Mouse (Mus musculus) adrenal gland, postnatal 25 days (tissue): ENCODE measurements at regions not wholly inside any gene's neighbourhood (a gene's known extent, or its start where the extent isn't known, plus 50 kb on each side); places are given as distances from the start of the nearest gene placed in this dataset.

Source experiments
- DNase-seq: peaks from one replicate; pipeline ENCODE4 v3.0.0; 2021; ENCODE audit warnings: mixed read lengths

DNA sequence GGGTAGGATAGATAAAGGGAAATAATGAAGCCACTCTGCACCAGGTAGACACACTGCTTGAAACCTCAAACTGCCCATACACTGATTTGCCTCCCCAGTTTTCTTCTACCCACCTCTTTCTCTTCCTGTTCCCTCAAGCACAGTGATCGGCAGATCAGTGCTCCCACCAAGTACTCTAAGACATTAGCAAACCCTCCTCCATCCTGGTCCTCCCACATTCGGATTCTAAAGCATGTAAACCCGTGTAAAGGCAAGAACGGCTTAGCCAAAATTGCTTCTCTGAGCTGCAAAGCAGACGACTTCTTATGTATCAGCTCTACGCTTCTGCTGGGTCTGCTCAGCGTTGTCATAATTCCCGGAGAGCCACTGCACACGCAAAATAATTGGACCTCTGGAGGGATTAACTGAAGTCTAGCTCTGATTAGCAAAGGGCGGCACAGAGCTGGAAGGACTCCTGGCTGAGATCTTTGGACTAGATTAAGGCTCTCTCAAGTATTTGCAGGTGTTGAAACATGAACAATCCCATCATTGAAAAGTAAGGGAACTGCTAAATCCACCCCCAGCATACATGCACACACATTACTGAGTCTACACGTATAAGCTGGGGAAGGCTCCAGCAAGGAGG is 67.2 kb downstream of the Mtx3 start:
- DNase-seq = no peak

DNA sequence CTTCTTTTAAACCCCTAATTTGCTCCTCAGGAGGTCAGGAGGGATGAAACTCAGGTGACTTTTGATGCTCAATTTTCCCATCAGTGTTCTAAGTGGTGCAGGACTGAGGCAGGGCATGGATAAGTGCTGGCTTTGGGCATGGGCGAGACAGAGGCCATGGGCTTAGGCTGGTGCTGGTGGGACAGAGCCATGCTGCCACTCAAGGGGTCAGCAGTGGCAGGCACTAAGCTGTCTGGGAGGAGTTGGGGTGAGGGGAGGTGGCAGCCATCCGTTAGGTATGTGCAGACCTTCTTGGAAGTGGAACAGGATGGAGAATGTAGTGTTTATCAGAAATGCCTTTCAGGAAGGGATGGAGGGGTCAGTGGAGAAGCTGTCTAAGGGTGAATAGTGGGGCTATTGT is 68.1 kb downstream of the Mtx3 start:
- DNase-seq = no peak

DNA sequence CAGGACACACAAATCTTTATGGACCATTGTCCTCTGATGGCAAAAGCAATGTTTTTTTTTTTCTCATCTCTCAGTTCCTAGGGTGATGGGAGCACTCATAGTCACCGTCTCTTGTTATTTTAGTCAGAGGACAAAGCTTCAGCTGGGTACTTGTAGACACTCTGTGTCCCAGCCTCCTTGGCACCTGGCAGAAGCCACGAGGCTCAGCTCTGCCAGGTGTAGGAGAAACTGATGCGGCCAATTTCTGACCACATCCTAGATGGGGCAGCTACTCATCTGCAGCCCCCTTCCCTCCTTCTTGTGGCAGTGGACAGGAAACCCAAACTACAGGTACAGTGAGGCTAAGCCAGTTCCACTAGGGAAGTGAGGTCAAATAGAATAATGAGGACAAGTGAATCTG is 70.1 kb downstream of the Mtx3 start:
- DNase-seq = no peak

DNA sequence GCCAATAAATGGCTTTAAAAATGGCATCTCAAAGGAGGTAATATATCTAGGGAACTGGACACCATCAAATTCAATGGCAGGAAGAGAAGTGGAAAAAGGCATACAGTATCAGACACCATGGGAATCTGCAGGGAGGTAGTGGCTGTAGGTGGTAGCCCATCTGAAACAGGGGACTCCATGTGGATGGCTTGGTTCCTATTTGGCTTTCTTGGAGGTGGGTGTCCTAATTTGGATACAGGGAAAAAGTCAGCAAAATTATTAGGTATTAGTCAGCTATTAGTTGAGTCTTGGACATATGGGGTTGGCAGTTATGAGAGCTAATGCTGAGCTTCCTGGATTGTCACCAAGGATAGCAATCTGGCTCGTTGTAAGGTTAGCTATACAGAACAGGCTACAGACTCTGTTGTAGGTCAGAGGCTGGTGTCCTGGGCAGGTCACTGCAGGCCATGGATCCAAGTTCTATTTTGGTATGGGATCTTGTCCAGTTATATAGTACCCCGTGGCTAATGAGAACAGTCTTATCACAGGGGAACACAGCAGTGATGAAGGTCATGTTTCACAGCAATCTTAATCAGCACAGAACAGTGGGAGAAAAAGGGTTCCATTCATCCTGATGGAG is 70.8 kb downstream of the Mtx3 start:
- DNase-seq = no peak

DNA sequence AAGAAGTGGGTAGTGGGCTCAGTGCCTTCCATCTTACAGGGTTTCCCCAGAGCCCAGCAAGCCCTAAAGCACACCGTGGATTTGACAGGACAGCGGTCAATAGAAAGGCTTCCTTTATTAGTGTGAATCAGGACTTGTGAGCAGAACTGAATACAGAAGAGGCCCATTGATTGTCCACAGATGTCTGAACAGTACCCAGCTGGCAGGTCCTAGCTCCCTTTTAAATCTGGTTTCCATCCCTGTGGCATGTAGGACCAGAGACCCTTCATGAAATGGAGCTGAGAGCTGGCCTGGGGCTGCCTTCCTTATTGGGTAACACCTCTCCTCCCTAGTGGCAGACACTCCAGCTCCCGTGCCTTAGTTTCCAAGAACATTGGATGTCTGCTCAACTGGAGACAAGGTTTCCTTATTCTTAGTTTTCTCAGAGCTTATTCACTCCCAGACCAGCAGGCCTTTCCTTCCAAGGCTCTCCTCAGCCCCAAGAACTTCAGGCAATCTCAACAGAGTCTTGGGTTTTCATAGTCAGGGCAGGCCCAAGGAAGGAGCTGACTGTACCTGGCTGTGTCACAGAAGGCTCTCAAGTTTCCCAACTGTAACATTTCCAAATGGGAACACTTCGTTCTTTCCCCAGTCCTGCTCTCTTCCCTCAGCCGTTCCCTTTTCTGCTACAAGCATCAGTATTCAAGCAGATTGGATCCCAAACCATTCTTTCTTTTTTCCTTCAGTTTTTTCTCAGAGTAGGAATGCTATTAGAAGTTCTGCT is 71.6 kb downstream of the Mtx3 start:
- DNase-seq = no peak

DNA sequence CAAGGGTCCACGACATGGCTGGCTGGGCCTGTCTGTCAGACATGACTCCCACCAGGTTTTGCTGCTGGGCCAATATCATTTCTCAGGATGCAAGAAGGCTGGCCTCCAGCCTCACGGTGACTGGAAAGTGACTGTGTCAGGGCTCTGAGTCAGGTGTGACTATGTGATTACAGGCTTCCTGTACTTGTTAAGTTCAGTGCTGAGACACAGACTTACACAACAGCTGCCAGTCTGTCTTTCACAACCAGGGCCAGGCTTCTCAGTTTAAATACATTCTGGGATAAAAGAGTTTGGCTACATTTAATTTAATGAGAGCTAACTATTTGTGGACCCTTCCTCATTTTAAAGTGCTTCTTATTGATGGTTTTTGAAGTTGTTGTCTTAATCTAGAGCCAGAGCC is 75.3 kb downstream of the Mtx3 start:
- no peak for DNase-seq

DNA sequence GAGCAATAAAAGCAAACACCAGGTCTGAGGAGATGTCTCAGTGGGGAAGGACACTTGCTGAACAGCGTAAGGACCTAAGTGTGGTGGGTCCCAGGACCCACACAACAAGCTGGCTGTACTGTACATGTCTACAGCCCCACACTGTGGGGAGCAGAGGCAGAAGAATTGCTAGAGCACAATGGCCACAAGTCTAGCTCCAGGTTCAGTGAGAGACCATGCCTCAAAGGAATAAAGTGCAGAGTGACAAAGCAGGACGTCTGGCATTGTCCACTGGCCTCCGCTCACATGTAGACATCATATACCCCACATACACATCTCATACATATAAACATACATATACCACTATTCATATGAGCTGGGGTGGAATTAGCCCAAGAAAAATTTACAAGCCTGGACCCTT is 77.4 kb downstream of the Mtx3 start:
- no peak for DNase-seq

DNA sequence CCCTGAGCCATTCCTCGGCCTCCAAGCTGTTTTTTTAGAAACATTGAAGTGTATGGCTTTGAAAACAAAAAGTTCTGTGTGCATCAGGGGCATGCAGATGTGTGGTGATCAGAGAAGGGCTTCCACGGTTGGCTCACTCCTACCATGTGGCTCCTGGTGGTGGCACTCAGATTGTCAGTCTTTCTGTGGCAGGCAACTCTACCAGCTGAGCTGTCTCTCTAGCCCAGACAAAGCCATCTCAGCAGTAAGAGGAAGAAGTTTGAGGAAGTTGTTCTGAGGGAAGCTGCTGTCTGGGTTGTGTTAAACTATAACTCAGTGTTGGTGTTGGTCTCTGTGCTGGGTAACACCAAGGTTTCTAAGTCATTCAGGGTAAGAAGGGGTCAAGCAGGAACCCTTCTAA is 78.9 kb downstream of the Mtx3 start:
- no peak for DNase-seq

DNA sequence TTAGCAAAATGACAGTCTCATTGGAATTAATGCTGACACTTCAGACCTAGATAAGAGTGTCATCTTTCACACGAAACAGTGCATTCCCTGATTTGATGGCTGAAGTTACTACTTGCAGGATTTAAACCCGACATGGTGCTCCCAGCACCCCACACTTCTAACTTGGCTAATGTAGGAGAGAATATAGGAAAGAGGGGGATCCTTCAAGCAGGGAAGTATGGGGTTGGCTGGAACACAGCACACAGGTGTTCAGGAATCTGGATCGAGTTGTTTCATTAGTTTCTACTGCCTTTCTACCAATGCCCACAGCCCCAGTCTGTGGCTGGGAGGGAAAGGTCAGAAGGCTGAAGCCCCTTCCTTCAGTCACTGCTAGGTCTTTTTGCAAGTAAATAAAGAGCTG is 79.5 kb downstream of the Mtx3 start:
- no peak for DNase-seq

DNA sequence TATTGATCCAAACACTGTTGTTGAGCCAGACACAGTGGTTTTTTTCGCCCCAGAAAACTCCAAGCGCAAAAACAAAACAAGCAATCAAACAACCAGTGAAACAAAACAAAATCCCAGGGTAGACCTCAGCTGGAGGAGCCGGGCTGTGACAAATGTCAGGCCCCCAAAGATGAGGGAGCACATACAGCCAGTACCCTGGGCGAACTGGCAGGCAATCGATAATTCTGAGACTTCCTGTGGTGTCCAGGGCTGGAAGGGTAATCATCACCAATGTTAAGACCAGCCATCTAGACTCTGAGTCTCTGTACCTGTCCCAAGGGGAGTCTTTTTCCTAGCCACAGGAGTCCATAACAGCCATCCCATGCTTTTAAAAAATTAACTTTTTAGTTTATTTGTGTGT is 80.6 kb downstream of the Mtx3 start:
- no peak for DNase-seq

DNA sequence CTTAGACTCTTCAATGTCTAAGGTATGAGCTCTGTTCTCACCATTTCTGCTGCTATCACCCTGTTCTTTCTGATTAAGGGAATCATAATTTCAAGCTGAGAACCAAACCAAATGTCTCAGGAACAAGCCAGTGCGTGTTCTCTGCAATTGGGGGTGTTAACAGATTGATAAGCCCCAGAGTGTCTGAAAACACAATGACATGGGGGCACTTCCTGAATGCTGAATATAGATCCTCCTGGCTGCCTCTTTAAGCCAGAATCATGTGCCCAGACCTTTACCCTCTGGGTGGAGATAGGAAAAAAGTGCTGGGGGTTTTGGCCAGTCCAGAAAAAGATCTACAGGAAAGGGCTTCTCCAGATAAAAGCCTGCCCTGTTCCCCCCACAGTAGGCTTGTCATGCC is 84.0 kb downstream of the Mtx3 start:
- no peak for DNase-seq

DNA sequence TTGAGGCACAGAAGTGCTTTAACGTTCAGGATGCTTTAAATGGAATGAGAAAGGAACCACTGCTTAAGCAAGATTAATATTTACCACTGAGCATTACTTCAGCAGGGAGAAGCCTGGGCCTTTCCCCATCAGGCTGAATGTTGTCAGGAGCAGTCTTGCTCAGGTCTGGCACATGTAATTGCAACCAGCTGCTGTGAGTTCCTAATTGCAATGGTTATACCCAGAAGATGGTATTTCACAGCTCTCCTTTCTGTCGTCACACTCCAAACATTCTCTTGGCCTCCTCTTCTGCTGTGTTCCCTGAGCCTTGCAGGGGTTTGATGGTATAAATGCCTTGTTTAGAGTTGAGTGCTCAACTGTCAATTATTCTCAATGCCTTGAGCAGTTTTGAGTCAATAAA is 87.1 kb downstream of the Mtx3 start:
- DNase-seq = no peak

DNA sequence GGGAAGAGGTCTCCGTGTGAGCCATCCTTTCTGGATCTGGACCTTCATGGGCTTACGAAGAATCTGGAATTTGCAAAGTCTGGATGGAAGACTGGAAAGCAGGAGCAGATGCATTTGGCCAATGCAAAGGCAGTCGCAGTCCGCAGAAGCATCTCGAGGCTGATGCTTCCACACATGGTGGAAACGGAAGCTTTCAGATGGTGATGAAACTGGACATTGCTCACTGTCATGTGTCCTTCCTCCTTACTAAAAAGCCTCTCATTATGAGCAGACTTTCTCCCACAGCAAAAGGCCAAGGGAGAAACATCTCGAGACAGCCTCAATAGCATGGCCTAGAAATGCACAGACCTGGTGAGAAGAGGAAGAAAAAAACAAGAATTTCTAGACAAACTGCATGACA is 94.5 kb downstream of the Mtx3 start:
- DNase-seq = no peak

DNA sequence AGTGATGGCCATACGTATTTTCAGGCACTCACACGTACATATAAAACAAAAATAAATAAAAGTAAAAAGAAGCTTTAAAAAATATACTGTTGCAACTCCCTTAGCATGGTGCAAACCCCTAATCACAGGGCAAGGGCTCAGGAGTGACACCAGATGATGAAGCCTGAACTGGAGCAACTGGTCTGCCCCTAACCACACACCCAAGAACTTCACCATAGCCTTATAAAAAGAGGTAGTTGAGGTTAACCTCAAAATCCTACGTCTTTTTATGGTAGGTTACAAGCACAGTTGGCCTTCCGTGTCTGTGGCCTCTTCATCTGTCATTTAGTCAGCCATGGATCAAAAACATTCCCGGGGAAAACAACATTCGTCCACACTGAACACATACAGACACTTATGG is 96.0 kb downstream of the Mtx3 start:
- no peak for DNase-seq

DNA sequence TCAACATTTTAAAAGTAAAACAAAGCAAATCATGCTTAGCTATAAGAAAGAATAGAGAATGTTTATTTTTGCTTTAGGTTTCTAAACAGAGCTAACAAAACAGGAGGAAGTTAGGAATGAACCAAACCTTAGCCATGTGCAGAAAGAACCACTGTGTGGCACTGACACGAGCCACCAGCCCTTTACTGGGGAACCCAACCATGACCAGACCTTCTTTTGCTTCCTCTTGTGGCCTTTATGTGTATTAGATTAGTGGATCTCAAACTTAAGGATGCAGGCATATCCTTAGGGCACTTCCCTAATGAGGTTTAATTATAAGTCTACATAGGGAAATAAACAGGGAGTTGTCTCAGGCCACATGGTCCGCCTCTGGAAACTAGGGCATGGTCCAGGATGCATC is 104.0 kb downstream of the Mtx3 start:
- no peak for DNase-seq

DNA sequence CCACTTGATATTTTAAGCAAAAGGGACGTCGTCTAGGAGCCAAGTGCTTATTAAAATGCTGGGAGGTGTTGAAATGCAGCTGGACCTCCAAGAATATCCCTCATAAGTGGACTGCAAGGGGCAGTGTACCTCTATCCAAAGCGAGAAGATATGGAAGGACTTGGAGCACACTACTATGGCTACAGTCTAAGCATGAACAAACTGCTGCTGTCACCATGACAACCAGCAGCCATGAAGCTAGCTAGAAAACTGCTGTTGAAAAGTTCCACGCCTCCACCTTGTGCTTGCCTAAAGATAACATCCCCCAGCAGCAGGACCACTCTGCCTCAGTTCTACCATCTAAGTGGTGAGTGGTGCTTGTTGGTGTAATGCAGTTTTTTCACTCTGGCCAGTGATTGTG is 115.5 kb downstream of the Mtx3 start:
- no peak for DNase-seq

DNA sequence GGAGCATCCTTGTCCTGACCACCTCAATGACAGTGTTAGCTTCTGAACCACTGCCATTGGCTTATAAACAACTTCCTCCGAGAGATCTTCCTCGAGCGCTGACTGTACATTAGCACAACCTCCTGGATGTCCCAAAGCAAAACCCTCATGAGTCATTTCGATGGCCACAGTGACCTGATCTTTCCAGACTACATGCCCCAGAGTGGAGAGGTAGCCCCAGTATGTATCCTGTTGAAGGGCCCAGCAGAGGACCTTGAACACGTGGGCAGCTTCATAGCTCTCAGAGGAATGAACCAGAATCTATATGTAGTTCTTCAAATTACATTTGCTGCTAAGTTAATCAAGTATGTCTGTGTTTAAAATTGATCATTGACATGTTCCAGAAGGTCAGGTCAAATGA is 118.1 kb downstream of the Mtx3 start:
- no peak for DNase-seq

DNA sequence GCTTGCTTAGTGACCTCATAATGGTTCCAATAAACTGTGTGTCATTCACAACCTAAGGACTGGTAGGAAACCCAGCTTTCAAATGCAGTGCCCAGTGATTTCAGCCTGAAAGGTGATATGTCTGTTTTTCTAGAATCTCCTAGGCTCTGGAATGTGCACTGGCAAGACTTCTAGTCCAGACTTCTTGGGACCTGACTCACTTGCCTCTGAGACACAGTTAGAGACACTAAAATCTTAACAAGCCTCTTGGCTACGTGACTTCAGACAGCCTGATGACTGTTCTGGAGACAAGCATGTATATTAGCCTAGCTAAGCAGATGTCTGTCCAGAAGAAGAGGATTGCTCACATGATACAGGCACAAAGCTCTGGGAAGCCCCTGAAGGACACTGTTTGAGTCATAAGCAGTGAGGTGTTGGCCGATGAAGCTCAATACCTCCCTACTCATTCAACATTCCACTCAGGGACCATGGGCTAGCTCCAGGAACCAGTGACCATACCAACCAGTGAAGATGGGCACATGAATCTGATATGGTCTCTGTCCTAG is 118.9 kb downstream of the Mtx3 start:
- DNase-seq = no peak

DNA sequence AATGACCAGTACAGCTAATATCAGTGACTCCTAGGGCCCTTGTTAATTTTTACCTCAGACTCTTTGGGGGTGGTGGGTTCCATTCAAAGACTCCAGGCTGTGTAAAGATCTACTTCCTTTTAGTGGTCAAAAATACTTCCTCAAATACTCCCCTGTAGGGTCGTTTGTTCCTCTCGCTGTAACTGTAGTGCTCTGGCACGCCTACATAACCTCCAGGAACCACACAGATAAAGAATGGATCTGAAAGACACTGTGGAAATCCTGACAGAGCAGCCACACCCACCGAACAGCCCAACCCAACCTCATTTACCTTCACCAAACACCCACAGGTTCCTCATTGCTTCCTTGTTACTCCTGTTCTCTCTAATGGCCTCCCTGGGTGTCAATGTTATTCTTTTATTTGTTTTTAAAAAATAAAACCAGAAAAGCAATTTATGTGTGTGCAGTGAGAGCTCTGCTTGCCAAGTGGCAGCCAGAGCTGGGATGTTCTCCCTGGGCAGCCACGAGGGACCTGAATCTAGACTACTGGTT is 119.7 kb downstream of the Mtx3 start:
- no peak for DNase-seq

DNA sequence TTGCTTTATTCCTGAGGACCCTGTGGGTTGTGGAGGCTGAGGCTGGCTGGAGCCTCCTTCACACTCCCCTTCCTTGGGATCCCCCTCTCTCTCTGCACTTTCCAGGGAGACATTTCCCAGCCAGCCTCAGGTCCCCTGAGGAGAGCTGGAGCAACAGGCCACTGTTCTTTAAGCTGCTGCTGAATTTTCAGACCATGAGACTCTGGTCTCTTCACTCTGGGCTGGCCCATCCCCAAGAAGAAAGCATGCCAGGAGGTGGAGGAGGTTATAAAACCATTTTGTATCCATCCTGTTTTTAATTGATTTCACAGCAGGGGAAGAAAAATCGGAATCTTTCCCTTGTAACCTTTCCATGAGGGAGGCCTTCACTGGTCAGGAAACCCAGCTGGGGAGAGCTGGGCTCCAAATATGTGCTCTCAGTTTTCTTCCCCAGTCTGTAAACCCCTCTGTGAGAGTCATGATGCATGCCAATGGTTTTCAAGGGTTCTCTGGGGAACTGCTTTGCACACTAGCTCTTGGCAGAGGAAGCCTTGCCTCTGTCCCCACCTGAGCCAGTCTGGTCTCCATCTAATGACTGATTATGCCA is 122.6 kb downstream of the Mtx3 start:
- no peak for DNase-seq

DNA sequence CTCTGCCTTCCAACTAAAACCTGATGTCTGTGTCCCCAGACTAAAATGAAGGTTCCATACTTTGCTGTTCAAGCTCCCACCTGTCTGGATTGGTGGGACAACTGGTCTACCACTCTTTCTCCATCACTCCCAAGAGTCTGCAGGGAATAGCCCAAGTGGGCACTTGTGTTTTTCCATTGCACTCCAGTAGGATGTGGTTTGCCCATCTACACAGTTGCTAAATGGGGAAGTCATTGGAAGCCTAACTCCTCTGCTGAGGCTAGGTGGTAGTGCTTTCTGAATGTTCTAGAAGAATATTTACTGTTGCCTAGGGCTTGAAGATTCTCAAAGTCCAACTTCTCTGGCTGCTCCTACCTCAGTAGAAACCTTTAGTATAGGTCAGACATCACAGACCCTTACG is 125.0 kb downstream of the Mtx3 start:
- DNase-seq = no peak

DNA sequence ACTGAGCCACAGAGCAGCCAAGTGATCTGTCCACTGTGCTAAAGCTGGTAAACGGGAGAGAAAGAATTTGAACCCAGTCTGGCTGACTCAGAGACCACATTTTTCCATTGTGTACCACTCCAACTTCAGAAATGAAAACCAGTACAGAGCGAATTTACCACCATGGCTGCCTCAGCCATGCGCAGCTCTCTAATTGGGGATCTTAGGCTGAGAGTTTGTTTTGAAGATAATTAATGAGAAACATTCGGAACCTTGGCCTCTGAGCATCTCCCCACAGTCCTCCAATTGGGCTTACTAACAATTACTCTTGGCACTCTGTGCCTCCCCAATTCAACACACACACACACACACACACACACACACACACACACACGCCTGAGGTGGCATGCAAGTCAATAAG is 128.3 kb downstream of the Mtx3 start:
- no peak for DNase-seq

DNA sequence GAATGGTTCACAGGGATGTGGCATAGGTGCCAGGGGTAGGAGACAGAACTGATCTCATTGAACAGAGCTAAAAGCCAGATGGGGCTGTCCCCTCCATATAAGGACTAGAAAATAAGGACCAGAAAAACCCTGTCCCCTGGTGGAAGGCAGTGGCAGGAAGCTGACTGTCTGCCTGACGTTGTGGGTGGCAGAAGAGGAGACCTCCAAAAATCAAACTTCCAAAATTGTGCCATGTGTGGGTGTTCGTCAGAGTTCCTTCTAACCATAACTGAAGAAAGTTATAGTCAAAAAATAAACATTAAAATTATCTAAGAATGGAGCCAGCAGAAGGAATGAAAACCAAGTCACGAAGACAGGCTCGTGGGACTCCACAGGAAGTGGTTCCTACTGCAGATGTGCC is 129.2 kb downstream of the Mtx3 start:
- DNase-seq = no peak
